Mouse (Mus musculus) liver, embryonic 11.5 days (tissue): Measurements from ENCODE around the gene Herpud2. TPM values are rescaled to one million over a fixed set of nuclear protein-coding genes. Genes with fewer than 3 reads are reported as not detected.

Experiments
- ATAC-seq: fragments of 200-750 bp; cut with Nextera tagmentation; replicated peaks from 2 replicates; pipeline ENCODE4 v1.8.0; 2017; ENCODE audit warnings: moderate number of reproducible peaks, mild to moderate bottlenecking, moderate TSS enrichment, moderate library complexity; ENCODE audit not compliant: low FRiP score
- DNase-seq: peaks from one replicate; pipeline ENCODE4 v3.0.0-alpha.2; 2017; ENCODE audit warnings: low spot score
- H3K27ac ChIP-seq: fragments of 300-500 bp; sonication (generic); 2 replicates; pipeline ENCODE4 v1.5.1; 2014; ENCODE audit warnings: mild to moderate bottlenecking, low read depth, low read length, control low read depth
- H3K27me3 ChIP-seq: fragments of 300-500 bp; sonication (generic); replicated peaks from 2 replicates; pipeline ENCODE4 v1.6.1; 2014; ENCODE audit warnings: low read length, mixed read lengths; ENCODE audit not compliant: control insufficient read depth, insufficient read depth
- H3K36me3 ChIP-seq: fragments of 300-500 bp; sonication (generic); 2 replicates; pipeline ENCODE4 v1.6.1; 2014; ENCODE audit warnings: mild to moderate bottlenecking, low read length, moderate library complexity, mixed read lengths; ENCODE audit not compliant: control insufficient read depth, insufficient read depth
- H3K4me1 ChIP-seq: fragments of 300-500 bp; sonication (generic); replicated peaks from 2 replicates; pipeline ENCODE4 v1.6.1; 2014; ENCODE audit warnings: low read length, mixed read lengths; ENCODE audit not compliant: control insufficient read depth, insufficient read depth
- H3K4me2 ChIP-seq: fragments of 300-500 bp; sonication (generic); 2 replicates; pipeline ENCODE4 v1.6.1; 2014; ENCODE audit warnings: mild to moderate bottlenecking, control low read depth, moderate library complexity
- H3K4me3 ChIP-seq: fragments of 300-500 bp; sonication (generic); 2 replicates; pipeline ENCODE4 v1.5.1; 2014; ENCODE audit warnings: low read depth, low read length, control low read depth
- H3K9ac ChIP-seq: fragments of 300-500 bp; sonication (generic); 2 replicates; pipeline ENCODE4 v1.6.1; 2014; ENCODE audit warnings: low read depth, low read length, control low read depth
- H3K9me3 ChIP-seq: fragments of 300-500 bp; sonication (generic); 2 replicates; pipeline ENCODE4 v1.6.1; 2016; ENCODE audit warnings: low read length, inconsistent platforms, mixed read lengths; ENCODE audit not compliant: control insufficient read depth
- WGBS: fragments of 180-500 bp; shearing (Covaris S2); extraction: QIAGEN DNeasy Blood & Tissue Kit; methylation state at CpG from one replicate; pipeline ENCODE4 v1.1.7; 2014; 5-methylcytosine and 5-hydroxymethylcytosine counted together
- polyA plus RNA-seq: library from polyadenylated mRNA; unstranded; fragments of >200 nt; fragmentation: Nextera tagmentation; extraction: Ambion mirVana; gene quantifications from 2 replicates; pipeline ENCODE4 v1.2.1, GENCODE M21; 2014

The Herpud2 gene
- 23.2 and 27.0 TPM in 2 replicates for polyA plus RNA-seq

DNA sequence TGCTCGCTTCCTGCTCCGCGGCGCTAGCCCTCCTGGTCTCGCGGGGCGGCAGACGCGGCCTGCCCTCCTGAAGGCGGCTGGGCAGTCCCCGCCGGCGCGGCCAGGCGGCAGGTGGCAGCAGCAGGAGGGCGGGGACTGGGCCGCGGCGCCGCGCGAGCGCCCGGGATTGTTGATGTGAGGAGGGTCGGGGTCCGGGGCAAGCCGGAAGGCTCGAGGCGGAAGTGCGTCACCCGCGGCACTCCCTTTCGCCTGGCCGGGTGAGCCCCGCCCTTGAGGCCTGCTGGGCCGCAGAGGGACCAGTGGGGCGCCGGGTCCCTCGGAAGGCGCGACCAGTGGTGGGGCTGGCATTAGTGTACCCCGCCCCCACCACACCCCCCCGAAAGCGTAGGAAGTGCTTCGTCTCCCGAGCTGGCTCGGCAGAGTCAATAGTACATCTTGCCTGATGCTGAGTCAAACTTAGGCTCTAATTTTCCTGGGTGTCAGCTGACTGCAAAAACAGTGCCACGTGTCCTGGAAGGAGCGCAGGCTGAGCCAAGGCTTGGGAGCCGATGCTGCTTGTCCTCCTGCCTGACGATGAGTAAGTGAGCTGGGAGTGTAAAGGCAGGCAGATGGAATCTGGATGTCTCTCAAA is at the start of gene Herpud2:
Herpud2 (minus strand) TSS at position 210 of the 631 bp plus-strand sequence.
- H3K27ac ChIP-seq = peak within 1 kb of the TSS; percentile 97
- no peaks in the 10 kb centered on the region for H3K27me3 ChIP-seq
- H3K36me3 ChIP-seq = no peaks in the 10 kb centered on the region
- peak; percentile 95 for DNase-seq
- under 1% methylated on average over 51 of the region's 51 CpGs for WGBS
- H3K9ac ChIP-seq = peak within 1 kb of the TSS; percentile 95
- H3K4me1 ChIP-seq = peaks cover 21% of the 10 kb centered on the region
- peak within 1 kb of the TSS; percentile 88 for H3K4me2 ChIP-seq
- peak within 1 kb of the TSS; percentile 86 for H3K4me3 ChIP-seq
- no peaks in the 10 kb centered on the region for H3K9me3 ChIP-seq
- ATAC-seq = peak; percentile 97

GRCm38 (mm10) chr9:25200987-25201386 is 49.4 kb upstream of the Herpud2 start:
- Histone ChIP-seq H3K9me3 (no peaks in the 10 kb centered on the region), H3K4me3 (no peak overlapping the region), H3K4me1 (no peaks in the 10 kb centered on the region), H3K36me3 (no peaks in the 10 kb centered on the region), H3K27me3 (no peaks in the 10 kb centered on the region), H3K4me2 (no peak overlapping the region), H3K27ac (no peak overlapping the region), H3K9ac (no peak overlapping the region)
- no peak for DNase-seq
- WGBS = 73% methylated on average over 3 of the region's 3 CpGs
- no peak for ATAC-seq

- H3K9ac ChIP-seq = no peak overlapping the region
- H3K36me3 ChIP-seq = no peaks in the 10 kb centered on the region
- ATAC-seq = no peak
- H3K4me3 ChIP-seq = no peak overlapping the region
- H3K9me3 ChIP-seq = no peaks in the 10 kb centered on the region
- WGBS = 81% methylated on average over 3 of the region's 3 CpGs
- H3K4me1 ChIP-seq = no peaks in the 10 kb centered on the region
- no peaks in the 10 kb centered on the region for H3K27me3 ChIP-seq
- no peak overlapping the region for H3K27ac ChIP-seq
- DNase-seq = no peak
- H3K4me2 ChIP-seq = no peak overlapping the region
Measured at GRCm38 (mm10) chr9:25200148-25200547, 48.5 kb upstream of the Herpud2 start.

GRCm38 (mm10) chr9:25196746-25197145 is 45.1 kb upstream of the Herpud2 start:
- no peaks in the 10 kb centered on the region for H3K9me3 ChIP-seq
- DNase-seq (no peak), ATAC-seq (no peak)
- no peaks in the 10 kb centered on the region for H3K27me3 ChIP-seq
- no peaks in the 10 kb centered on the region for H3K4me1 ChIP-seq
- no peaks in the 10 kb centered on the region for H3K36me3 ChIP-seq
- no peak overlapping the region for H3K4me3 ChIP-seq
- no peak overlapping the region for H3K4me2 ChIP-seq
- WGBS = 71% methylated on average over 5 of the region's 5 CpGs
- no peak overlapping the region for H3K27ac ChIP-seq
- no peak overlapping the region for H3K9ac ChIP-seq

- no peak overlapping the region for H3K9ac ChIP-seq
- H3K4me1 ChIP-seq = no peaks in the 10 kb centered on the region
- H3K27ac ChIP-seq = no peak overlapping the region
- ATAC-seq = no peak
- no peak overlapping the region for H3K4me2 ChIP-seq
- no peak overlapping the region for H3K4me3 ChIP-seq
- no peaks in the 10 kb centered on the region for H3K27me3 ChIP-seq
- no peaks in the 10 kb centered on the region for H3K9me3 ChIP-seq
- WGBS = 42% methylated on average over 2 of the region's 2 CpGs
- no peak for DNase-seq
- H3K36me3 ChIP-seq = no peaks in the 10 kb centered on the region
Measured at GRCm38 (mm10) chr9:25191612-25192011, 40.0 kb upstream of the Herpud2 start.

DNA sequence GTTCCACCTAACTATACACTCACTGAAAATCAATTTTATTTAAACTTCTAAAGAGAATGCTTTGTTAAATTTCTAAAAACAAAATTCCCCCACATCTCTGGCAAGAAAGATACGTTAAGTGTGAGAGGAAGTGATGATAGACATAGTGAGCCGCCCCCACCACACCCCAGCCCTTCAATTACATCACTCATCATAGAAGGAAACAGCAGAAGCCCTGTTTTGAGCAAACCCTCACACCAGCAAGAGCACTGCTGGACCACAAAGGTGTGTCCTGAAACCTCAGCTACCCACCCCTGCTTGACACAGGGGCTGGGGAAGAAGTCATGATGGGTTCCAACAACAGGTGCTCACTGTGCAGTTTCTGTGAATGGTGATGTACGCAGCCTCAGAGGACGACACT is 34.9 kb upstream of the Herpud2 start:
- no peak overlapping the region for H3K9ac ChIP-seq
- DNase-seq (no peak), ATAC-seq (no peak)
- no peaks in the 10 kb centered on the region for H3K36me3 ChIP-seq
- H3K4me3 ChIP-seq = no peak overlapping the region
- H3K9me3 ChIP-seq = no peaks in the 10 kb centered on the region
- H3K4me1 ChIP-seq = no peaks in the 10 kb centered on the region
- no peak overlapping the region for H3K4me2 ChIP-seq
- 78% methylated on average over 4 of the region's 4 CpGs for WGBS
- H3K27ac ChIP-seq = no peak overlapping the region
- H3K27me3 ChIP-seq = no peaks in the 10 kb centered on the region

GRCm38 (mm10) chr9:25185854-25186253 is 34.2 kb upstream of the Herpud2 start:
- ATAC-seq (no peak), DNase-seq (no peak)
- Histone ChIP-seq H3K36me3 (no peaks in the 10 kb centered on the region), H3K4me2 (no peak overlapping the region), H3K9ac (no peak overlapping the region), H3K9me3 (no peaks in the 10 kb centered on the region), H3K27ac (no peak overlapping the region), H3K4me3 (no peak overlapping the region), H3K27me3 (no peaks in the 10 kb centered on the region), H3K4me1 (no peaks in the 10 kb centered on the region)
- 59% methylated on average over 7 of the region's 7 CpGs for WGBS

GRCm38 (mm10) chr9:25184606-25185005 is 33.0 kb upstream of the Herpud2 start:
- 77% methylated on average over 2 of the region's 2 CpGs for WGBS
- Histone ChIP-seq H3K9me3 (no peaks in the 10 kb centered on the region), H3K27me3 (no peaks in the 10 kb centered on the region), H3K4me2 (no peak overlapping the region), H3K9ac (no peak overlapping the region), H3K4me1 (no peaks in the 10 kb centered on the region), H3K4me3 (no peak overlapping the region), H3K36me3 (no peaks in the 10 kb centered on the region), H3K27ac (no peak overlapping the region)
- ATAC-seq (no peak), DNase-seq (no peak)

- Histone ChIP-seq H3K4me2 (no peak overlapping the region), H3K27me3 (no peaks in the 10 kb centered on the region), H3K9me3 (no peaks in the 10 kb centered on the region), H3K4me1 (peaks cover 8% of the 10 kb centered on the region), H3K4me3 (no peak overlapping the region), H3K36me3 (no peaks in the 10 kb centered on the region), H3K27ac (no peak overlapping the region), H3K9ac (no peak overlapping the region)
- WGBS = 82% methylated on average over 3 of the region's 3 CpGs
- ATAC-seq (no peak), DNase-seq (no peak)
Measured at GRCm38 (mm10) chr9:25178066-25178465, 26.4 kb upstream of the Herpud2 start.
